Mouse (Mus musculus): ENCODE data around the gene Nagpa. TPM values are rescaled to one million over a fixed set of nuclear protein-coding genes. Genes with fewer than 3 reads are reported as not detected.

The Nagpa gene
- polyA plus RNA-seq, 1 experiment from 2014 or later = 10.7 TPM

GRCm38 (mm10) chr16:5164327-5164726 is 39.5 kb downstream of the Nagpa start:
- no peaks in the 10 kb centered on the region for H3K36me3 ChIP-seq (replicated peaks; ENCODE audit: control insufficient read depth, insufficient read depth, low read depth, low read length)
- DNase-seq (ENCODE audit: low spot score) = no peak
- 79% methylated on average over 6 of the region's 6 CpGs for WGBS

DNA sequence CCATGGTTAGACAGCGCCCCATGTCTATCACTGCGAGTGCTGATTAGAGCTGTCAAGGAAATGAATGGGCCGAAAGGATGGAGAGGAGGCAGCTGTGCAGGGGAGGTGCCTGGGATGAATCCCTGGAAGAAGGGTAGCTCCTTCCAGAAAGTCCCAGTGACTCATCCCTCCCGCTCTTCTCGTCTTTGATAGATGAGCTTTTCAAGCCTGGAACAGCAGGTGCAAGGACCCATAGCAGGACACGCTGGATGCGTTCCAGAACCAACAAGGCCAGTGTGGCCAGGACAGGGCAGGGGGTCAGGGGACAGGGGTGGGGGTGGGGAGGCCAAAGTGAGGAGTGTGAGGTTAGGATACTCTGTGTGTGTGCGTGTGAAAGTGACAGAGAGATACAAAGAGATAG is 44.6 kb downstream of the Nagpa start:
- Histone ChIP-seq H3K9ac (replicated peaks; ENCODE audit: low read length) (no peak overlapping the region), H3K36me3 (replicated peaks; ENCODE audit: control insufficient read depth, insufficient read depth, low read depth, low read length) (no peaks in the 10 kb centered on the region), H3K4me2 (ENCODE audit: low read depth, low read length) (no peak overlapping the region), H3K27me3 (ENCODE audit: control insufficient read depth, insufficient read depth, low read length) (no peaks in the 10 kb centered on the region), H3K4me3 (ENCODE audit: low read depth, low read length) (no peak overlapping the region), H3K9me3 (replicated peaks; ENCODE audit: control insufficient read depth, low read length) (no peaks in the 10 kb centered on the region), H3K27ac (replicated peaks; ENCODE audit: low read depth, low read length) (no peak overlapping the region), H3K4me1 (ENCODE audit: control insufficient read depth, insufficient read depth, low read length) (no peaks in the 10 kb centered on the region)
- DNase-seq (ENCODE audit: low spot score) (no peak), ATAC-seq (replicated peaks; ENCODE audit: insufficient number of reproducible peaks, low FRiP score, low TSS enrichment, low read depth) (no peak)
- WGBS = 84% methylated on average over 8 of the region's 8 CpGs

More at GRCm38 (mm10) chr16:5164327-5164726, 39.5 kb downstream of the Nagpa start:
- H3K27ac ChIP-seq (replicated peaks; ENCODE audit: low read depth, low read length) = no peak overlapping the region
- no peak overlapping the region for H3K4me3 ChIP-seq (ENCODE audit: low read depth, low read length)
- no peaks in the 10 kb centered on the region for H3K4me1 ChIP-seq (ENCODE audit: control insufficient read depth, insufficient read depth, low read length)
- no peak overlapping the region for H3K9ac ChIP-seq (replicated peaks; ENCODE audit: low read length)
- H3K4me2 ChIP-seq (ENCODE audit: low read depth, low read length) = no peak overlapping the region
- H3K9me3 ChIP-seq (replicated peaks; ENCODE audit: control insufficient read depth, low read length) = no peaks in the 10 kb centered on the region
- no peaks in the 10 kb centered on the region for H3K27me3 ChIP-seq (ENCODE audit: control insufficient read depth, insufficient read depth, low read length)
- ATAC-seq (replicated peaks; ENCODE audit: insufficient number of reproducible peaks, low FRiP score, low TSS enrichment, low read depth) = no peak

DNA sequence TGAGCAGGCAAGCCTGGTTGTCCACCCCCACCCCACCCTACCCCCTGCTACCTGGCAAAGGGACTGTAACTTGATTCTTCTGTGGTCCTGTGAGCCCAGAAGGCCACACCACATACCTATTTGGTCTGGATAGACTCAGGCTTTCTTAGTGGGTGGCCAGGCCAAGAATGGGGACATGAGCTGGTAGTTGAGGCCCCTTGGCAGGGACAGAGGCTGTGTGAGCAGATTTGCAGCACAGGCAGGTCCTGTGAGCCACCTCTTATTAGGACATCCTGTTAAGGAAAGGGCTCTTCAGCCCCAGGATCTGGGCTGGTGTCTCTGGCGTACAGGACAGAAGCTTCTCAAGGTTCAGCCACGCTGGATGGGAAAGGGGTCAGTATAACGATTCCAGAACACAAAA is 46.7 kb downstream of the Nagpa start:
- Histone ChIP-seq H3K27me3 (ENCODE audit: control insufficient read depth, insufficient read depth, low read length) (no peaks in the 10 kb centered on the region), H3K4me1 (ENCODE audit: control insufficient read depth, insufficient read depth, low read length) (no peaks in the 10 kb centered on the region), H3K27ac (replicated peaks; ENCODE audit: low read depth, low read length) (no peak overlapping the region), H3K4me2 (ENCODE audit: low read depth, low read length) (no peak overlapping the region), H3K9me3 (replicated peaks; ENCODE audit: control insufficient read depth, low read length) (no peaks in the 10 kb centered on the region), H3K9ac (replicated peaks; ENCODE audit: low read length) (no peak overlapping the region), H3K4me3 (ENCODE audit: low read depth, low read length) (no peak overlapping the region), H3K36me3 (replicated peaks; ENCODE audit: control insufficient read depth, insufficient read depth, low read depth, low read length) (no peaks in the 10 kb centered on the region)
- ATAC-seq (replicated peaks; ENCODE audit: insufficient number of reproducible peaks, low FRiP score, low TSS enrichment, low read depth) (no peak), DNase-seq (ENCODE audit: low spot score) (no peak)
- 77% methylated on average over 3 of the region's 3 CpGs for WGBS

DNA sequence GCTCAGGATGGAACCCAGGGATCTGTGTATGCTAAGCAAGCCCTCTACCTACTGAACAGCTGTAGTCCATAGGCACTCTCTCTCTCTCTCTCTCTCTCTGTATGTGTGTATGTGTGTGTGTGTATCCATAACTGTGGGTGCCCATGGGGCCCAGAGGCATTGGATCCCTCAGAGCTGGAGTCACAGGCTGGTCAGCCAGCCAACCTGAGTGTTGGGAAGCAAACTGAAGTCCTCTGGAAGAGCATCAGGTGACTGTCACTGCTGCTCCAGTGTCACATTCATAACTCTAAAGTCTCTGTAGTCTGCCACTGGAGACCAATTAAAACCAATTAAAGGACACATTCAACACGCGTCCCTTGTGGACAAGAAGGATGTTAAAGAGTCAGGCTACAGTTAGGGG is 47.3 kb downstream of the Nagpa start:
- Histone ChIP-seq H3K9ac (replicated peaks; ENCODE audit: low read length) (no peak overlapping the region), H3K4me1 (ENCODE audit: control insufficient read depth, insufficient read depth, low read length) (no peaks in the 10 kb centered on the region), H3K9me3 (replicated peaks; ENCODE audit: control insufficient read depth, low read length) (no peaks in the 10 kb centered on the region), H3K4me3 (ENCODE audit: low read depth, low read length) (no peak overlapping the region), H3K36me3 (replicated peaks; ENCODE audit: control insufficient read depth, insufficient read depth, low read depth, low read length) (no peaks in the 10 kb centered on the region), H3K4me2 (ENCODE audit: low read depth, low read length) (no peak overlapping the region), H3K27ac (replicated peaks; ENCODE audit: low read depth, low read length) (no peak overlapping the region), H3K27me3 (ENCODE audit: control insufficient read depth, insufficient read depth, low read length) (no peaks in the 10 kb centered on the region)
- 65% methylated on average over 2 of the region's 2 CpGs for WGBS
- no peak for ATAC-seq (replicated peaks; ENCODE audit: insufficient number of reproducible peaks, low FRiP score, low TSS enrichment, low read depth)
- no peak for DNase-seq (ENCODE audit: low spot score)

GRCm38 (mm10) chr16:5155014-5155413 is 48.8 kb downstream of the Nagpa start:
- no peaks in the 10 kb centered on the region for H3K9me3 ChIP-seq (replicated peaks; ENCODE audit: control insufficient read depth, low read length)
- no peak for ATAC-seq (replicated peaks; ENCODE audit: insufficient number of reproducible peaks, low FRiP score, low TSS enrichment, low read depth)
- WGBS = 70% methylated on average over 3 of the region's 3 CpGs
- no peak overlapping the region for H3K9ac ChIP-seq (replicated peaks; ENCODE audit: low read length)
- no peaks in the 10 kb centered on the region for H3K27me3 ChIP-seq (ENCODE audit: control insufficient read depth, insufficient read depth, low read length)
- no peak for DNase-seq (ENCODE audit: low spot score)
- H3K4me2 ChIP-seq (ENCODE audit: low read depth, low read length) = no peak overlapping the region
- no peaks in the 10 kb centered on the region for H3K4me1 ChIP-seq (ENCODE audit: control insufficient read depth, insufficient read depth, low read length)
- H3K36me3 ChIP-seq (replicated peaks; ENCODE audit: control insufficient read depth, insufficient read depth, low read depth, low read length) = no peaks in the 10 kb centered on the region
- H3K4me3 ChIP-seq (ENCODE audit: low read depth, low read length) = no peak overlapping the region
- no peak overlapping the region for H3K27ac ChIP-seq (replicated peaks; ENCODE audit: low read depth, low read length)

DNA sequence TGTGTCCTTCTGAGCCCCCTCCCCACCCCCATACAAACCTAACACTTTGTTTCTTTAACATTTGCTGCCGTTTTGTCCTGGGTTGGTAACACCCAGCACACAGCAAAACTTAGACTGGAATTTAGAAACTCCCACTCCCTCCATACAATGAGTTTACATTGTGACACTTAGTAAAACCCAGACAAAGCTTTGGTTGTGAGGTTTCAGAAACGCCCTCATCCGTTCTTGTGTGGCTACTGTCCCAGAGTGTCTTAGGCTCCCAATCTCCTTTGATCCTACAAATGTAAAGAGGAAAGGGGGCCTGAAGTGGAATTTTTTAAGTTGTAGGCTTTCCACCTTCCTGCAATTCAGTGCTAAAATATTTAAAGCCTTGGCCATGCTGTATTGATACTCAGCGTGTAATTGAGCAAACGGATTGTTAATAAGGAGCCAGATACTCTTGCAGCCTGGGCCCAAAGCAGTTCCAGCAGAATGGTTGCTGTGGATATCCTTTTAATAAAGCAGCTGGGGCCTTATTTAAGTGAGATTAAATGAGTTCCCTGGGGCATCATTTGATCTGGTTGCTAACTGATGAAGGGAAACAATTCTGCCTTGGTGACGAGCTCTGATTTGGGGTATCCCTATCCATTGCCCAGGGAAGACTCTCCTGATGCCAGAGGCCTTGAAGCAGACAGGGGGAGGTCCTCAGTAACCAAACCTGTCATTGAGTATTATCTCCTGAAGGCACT is 50.3 kb downstream of the Nagpa start:
- ATAC-seq (replicated peaks; ENCODE audit: insufficient number of reproducible peaks, low FRiP score, low TSS enrichment, low read depth) = no peak
- no peak overlapping the region for H3K27ac ChIP-seq (replicated peaks; ENCODE audit: low read depth, low read length)
- WGBS = 36% methylated on average over 6 of the region's 6 CpGs
- no peak overlapping the region for H3K4me2 ChIP-seq (ENCODE audit: low read depth, low read length)
- no peak overlapping the region for H3K4me3 ChIP-seq (ENCODE audit: low read depth, low read length)
- DNase-seq (ENCODE audit: low spot score) = no peak
- H3K27me3 ChIP-seq (ENCODE audit: control insufficient read depth, insufficient read depth, low read length) = no peaks in the 10 kb centered on the region
- no peaks in the 10 kb centered on the region for H3K9me3 ChIP-seq (replicated peaks; ENCODE audit: control insufficient read depth, low read length)
- no peaks in the 10 kb centered on the region for H3K36me3 ChIP-seq (replicated peaks; ENCODE audit: control insufficient read depth, insufficient read depth, low read depth, low read length)
- no peaks in the 10 kb centered on the region for H3K4me1 ChIP-seq (ENCODE audit: control insufficient read depth, insufficient read depth, low read length)
- no peak overlapping the region for H3K9ac ChIP-seq (replicated peaks; ENCODE audit: low read length)

GRCm38 (mm10) chr16:5150544-5150943 is 53.3 kb downstream of the Nagpa start:
- H3K9me3 ChIP-seq (replicated peaks; ENCODE audit: control insufficient read depth, low read length) = no peaks in the 10 kb centered on the region
- WGBS = 49% methylated on average over 10 of the region's 10 CpGs
- DNase-seq (ENCODE audit: low spot score) (no peak), ATAC-seq (replicated peaks; ENCODE audit: insufficient number of reproducible peaks, low FRiP score, low TSS enrichment, low read depth) (no peak)
- H3K4me1 ChIP-seq (ENCODE audit: control insufficient read depth, insufficient read depth, low read length) = no peaks in the 10 kb centered on the region
- H3K9ac ChIP-seq (replicated peaks; ENCODE audit: low read length) = no peak overlapping the region
- H3K27me3 ChIP-seq (ENCODE audit: control insufficient read depth, insufficient read depth, low read length) = peaks cover 3% of the 10 kb centered on the region; the same call in 1 of the 2 replicates
- no peak overlapping the region for H3K27ac ChIP-seq (replicated peaks; ENCODE audit: low read depth, low read length)
- H3K36me3 ChIP-seq (replicated peaks; ENCODE audit: control insufficient read depth, insufficient read depth, low read depth, low read length) = no peaks in the 10 kb centered on the region
- no peak overlapping the region for H3K4me3 ChIP-seq (ENCODE audit: low read depth, low read length)
- no peak overlapping the region for H3K4me2 ChIP-seq (ENCODE audit: low read depth, low read length)

- Histone ChIP-seq H3K4me3 (ENCODE audit: low read depth, low read length) (peak within 1 kb of the TSS; percentile 27), H3K9ac (replicated peaks; ENCODE audit: low read length) (no peak within 1 kb of the TSS), H3K4me1 (ENCODE audit: control insufficient read depth, insufficient read depth, low read length) (no peaks in the 10 kb centered on the region), H3K9me3 (replicated peaks; ENCODE audit: control insufficient read depth, low read length) (no peaks in the 10 kb centered on the region), H3K4me2 (ENCODE audit: low read depth, low read length) (peak within 1 kb of the TSS; percentile 56), H3K36me3 (replicated peaks; ENCODE audit: control insufficient read depth, insufficient read depth, low read depth, low read length) (no peaks in the 10 kb centered on the region), H3K27me3 (ENCODE audit: control insufficient read depth, insufficient read depth, low read length) (peaks cover 3% of the 10 kb centered on the region; the same call in 1 of the 2 replicates), H3K27ac (replicated peaks; ENCODE audit: low read depth, low read length) (no peak within 1 kb of the TSS)
- ATAC-seq (replicated peaks; ENCODE audit: insufficient number of reproducible peaks, low FRiP score, low TSS enrichment, low read depth) (peak; percentile 24; the same call in 1 of the 2 replicates), DNase-seq (ENCODE audit: low spot score) (no peak)
- 18% methylated on average over 13 of the region's 13 CpGs for WGBS
Measured at GRCm38 (mm10) chr16:5147037-5147385, 56.8 kb downstream of the Nagpa start, which contains the start of gene Sec14l5. Gene Sec14l5, plus strand, starts transcription at chr16:5147109.
